Mouse (Mus musculus): ENCODE data around the gene Hnrnpa1.

DNA sequence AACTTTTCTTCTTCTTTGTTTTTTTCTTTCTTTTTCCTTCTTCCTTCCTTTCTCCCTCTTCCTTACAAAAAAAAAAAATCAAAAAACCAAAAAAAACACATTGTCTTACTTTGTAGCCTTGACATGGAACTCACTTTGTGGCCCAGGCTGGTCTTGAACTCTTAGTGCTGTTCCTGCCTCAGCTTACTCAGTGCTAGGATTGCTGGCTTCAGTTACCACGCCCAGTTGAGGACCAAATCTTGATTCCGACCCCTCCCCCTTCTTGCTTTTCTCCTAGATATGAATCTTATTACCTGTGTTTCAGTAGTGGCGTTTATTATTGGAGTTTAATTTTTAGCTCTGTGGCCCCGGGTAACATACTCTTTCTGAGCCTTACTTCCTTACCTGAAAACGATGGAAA lies 18.9 kb downstream of the Hnrnpa1 start:
- no peak for TF ChIP-seq CTCF (IDR thresholded peaks at IDR 0.05; ENCODE audit: extremely low read depth, insufficient read depth, low read length)
- TF ChIP-seq POLR2A (IDR thresholded peaks at IDR 0.05; ENCODE audit: extremely low read depth, insufficient read depth, low read length), result no peak
